Mouse (Mus musculus) midbrain, embryonic 14.5 days (tissue): ENCODE measurements at regions not wholly inside any gene's neighbourhood (a gene's known extent, or its start where the extent isn't known, plus 50 kb on each side); places are given as distances from the start of the nearest gene placed in this dataset.

Experiments
- ATAC-seq: fragments of 200-750 bp; cut with Nextera tagmentation; 2 replicates; pipeline ENCODE4 v1.8.0; 2017; ENCODE audit warnings: moderate number of reproducible peaks, moderate library complexity; ENCODE audit not compliant: low FRiP score, low TSS enrichment
- DNase-seq: peaks from one replicate; pipeline ENCODE4 v3.0.0-alpha.2; 2015
- H3K27ac ChIP-seq: fragments of 300-500 bp; sonication (generic); replicated peaks from 2 replicates; pipeline ENCODE4 v1.5.1; 2014; ENCODE audit warnings: mild to moderate bottlenecking, low read depth, low read length, moderate library complexity
- H3K27me3 ChIP-seq: fragments of 300-500 bp; sonication (generic); 2 replicates; pipeline ENCODE4 v1.6.1; 2014; ENCODE audit warnings: low read length, control low read depth, mixed read lengths; ENCODE audit not compliant: control insufficient read depth, insufficient read depth
- H3K36me3 ChIP-seq: fragments of 300-500 bp; sonication (generic); 2 replicates; pipeline ENCODE4 v1.6.1; 2014; ENCODE audit warnings: low read length, control low read depth; ENCODE audit not compliant: control insufficient read depth, insufficient read depth
- H3K4me1 ChIP-seq: fragments of 300-500 bp; sonication (generic); 2 replicates; pipeline ENCODE4 v1.6.1; 2014; ENCODE audit warnings: mild to moderate bottlenecking, antibody characterized with exemption, low read length, control low read depth; ENCODE audit not compliant: control insufficient read depth, insufficient read depth
- H3K4me2 ChIP-seq: fragments of 300-500 bp; sonication (generic); 2 replicates; pipeline ENCODE4 v1.6.1; 2014; ENCODE audit warnings: mild to moderate bottlenecking, low read length, moderate library complexity
- H3K4me3 ChIP-seq: fragments of 300-500 bp; sonication (generic); replicated peaks from 2 replicates; pipeline ENCODE4 v1.5.1; 2014; ENCODE audit warnings: low read depth, low read length
- H3K9ac ChIP-seq: fragments of 300-500 bp; sonication (generic); replicated peaks from 2 replicates; pipeline ENCODE4 v1.6.1; 2014; ENCODE audit warnings: mild to moderate bottlenecking, low read length, moderate library complexity
- H3K9me3 ChIP-seq: fragments of 300-500 bp; sonication (generic); 2 replicates; pipeline ENCODE4 v1.6.1; 2016; ENCODE audit warnings: low read length, control low read depth, mixed read lengths; ENCODE audit not compliant: control insufficient read depth
- WGBS: fragments of 180-500 bp; shearing (Covaris S2); extraction: QIAGEN DNeasy Blood & Tissue Kit; methylation state at CpG from one replicate; pipeline ENCODE4 v1.1.7; 2014; 5-methylcytosine and 5-hydroxymethylcytosine counted together

- WGBS = 86% methylated on average over 2 of the region's 2 CpGs
- DNase-seq (no peak), ATAC-seq (no peak)
- H3K27ac ChIP-seq = no peak overlapping the region
- H3K9ac ChIP-seq = no peak overlapping the region
- no peaks in the 10 kb centered on the region for H3K36me3 ChIP-seq
- H3K9me3 ChIP-seq = no peaks in the 10 kb centered on the region
- H3K27me3 ChIP-seq = no peaks in the 10 kb centered on the region
- H3K4me2 ChIP-seq = no peak overlapping the region
- no peaks in the 10 kb centered on the region for H3K4me1 ChIP-seq
- no peak overlapping the region for H3K4me3 ChIP-seq
These were observed 240.1 kb upstream of the Trib2 start for GRCm38 (mm10) chr12:16056831-16057230.

DNA sequence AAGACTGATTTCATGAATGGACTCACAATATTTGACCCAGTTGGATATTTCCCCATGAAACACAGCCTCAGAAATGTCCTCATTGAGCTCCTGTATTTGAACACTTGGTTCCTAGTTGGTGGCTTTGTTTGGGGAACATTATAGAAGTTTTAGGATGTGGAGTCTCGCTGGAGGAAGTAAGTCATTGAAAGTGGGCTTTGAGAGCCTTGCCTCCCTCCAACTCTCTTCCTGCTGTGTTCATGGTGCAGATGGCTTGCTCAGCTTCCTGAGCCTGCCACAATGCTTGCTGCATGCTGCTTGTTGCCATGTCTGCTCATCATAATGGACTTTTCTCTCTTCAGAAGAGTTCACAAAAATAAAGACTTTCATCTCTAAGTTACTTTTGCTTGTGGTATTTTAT is 239.5 kb upstream of the Trib2 start:
- Histone ChIP-seq H3K9me3 (no peaks in the 10 kb centered on the region), H3K4me2 (no peak overlapping the region), H3K9ac (no peak overlapping the region), H3K4me1 (no peaks in the 10 kb centered on the region), H3K27ac (no peak overlapping the region), H3K27me3 (no peaks in the 10 kb centered on the region), H3K4me3 (no peak overlapping the region), H3K36me3 (no peaks in the 10 kb centered on the region)
- no peak for DNase-seq
- no peak for ATAC-seq
- 59% methylated on average over 1 of the region's 1 CpGs for WGBS

DNA sequence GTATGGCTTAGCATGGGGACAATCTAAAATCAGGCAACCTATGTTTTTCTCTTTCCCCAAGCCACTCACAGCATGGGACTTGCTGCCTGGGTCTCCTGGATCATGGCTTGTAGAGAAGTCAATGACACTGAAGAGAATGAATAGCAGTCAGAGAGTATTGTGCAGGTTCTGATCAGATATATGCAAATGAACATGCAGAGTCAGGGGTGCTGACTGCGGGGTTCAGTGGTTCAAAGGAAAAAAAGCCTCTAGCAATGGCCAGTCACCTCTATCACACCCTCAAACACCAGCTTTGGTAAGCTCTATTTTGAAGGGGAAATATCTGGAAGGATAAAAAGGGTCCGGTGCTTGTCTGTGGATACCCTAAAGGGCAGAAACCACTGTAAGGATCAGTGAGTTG is 237.9 kb upstream of the Trib2 start:
- Histone ChIP-seq H3K4me1 (no peaks in the 10 kb centered on the region), H3K27me3 (no peaks in the 10 kb centered on the region), H3K9ac (no peak overlapping the region), H3K36me3 (no peaks in the 10 kb centered on the region), H3K9me3 (no peaks in the 10 kb centered on the region), H3K4me3 (no peak overlapping the region), H3K27ac (no peak overlapping the region), H3K4me2 (no peak overlapping the region)
- ATAC-seq (no peak), DNase-seq (no peak)
- WGBS = 74% methylated on average over 2 of the region's 2 CpGs

GRCm38 (mm10) chr12:16053735-16054134 is 237.0 kb upstream of the Trib2 start:
- H3K4me2 ChIP-seq = no peak overlapping the region
- WGBS = 71% methylated on average over 3 of the region's 3 CpGs
- H3K27ac ChIP-seq = no peak overlapping the region
- ATAC-seq = no peak
- no peaks in the 10 kb centered on the region for H3K36me3 ChIP-seq
- H3K9ac ChIP-seq = no peak overlapping the region
- no peaks in the 10 kb centered on the region for H3K9me3 ChIP-seq
- no peak for DNase-seq
- H3K4me3 ChIP-seq = no peak overlapping the region
- no peaks in the 10 kb centered on the region for H3K27me3 ChIP-seq
- H3K4me1 ChIP-seq = no peaks in the 10 kb centered on the region

DNA sequence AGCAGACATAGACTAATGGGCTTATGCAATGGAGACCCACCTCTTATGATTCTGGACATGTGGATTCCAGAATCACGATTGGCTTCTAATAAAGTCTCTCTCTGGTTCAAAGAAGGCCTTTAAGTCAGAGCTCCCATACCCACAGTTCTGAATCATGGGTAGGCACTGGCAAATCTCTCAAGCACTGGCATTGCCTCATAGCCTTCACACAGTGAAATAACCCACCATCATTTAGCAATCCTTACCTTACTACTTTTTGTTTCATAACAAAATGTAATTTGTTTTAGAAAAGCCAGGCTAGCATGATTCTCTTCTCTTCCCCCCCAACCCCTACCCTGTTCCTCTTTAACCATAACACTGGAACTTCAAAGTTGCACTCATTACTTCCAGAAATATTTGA is 236.3 kb upstream of the Trib2 start:
- Histone ChIP-seq H3K4me3 (no peak overlapping the region), H3K9ac (no peak overlapping the region), H3K27ac (no peak overlapping the region), H3K9me3 (no peaks in the 10 kb centered on the region), H3K36me3 (no peaks in the 10 kb centered on the region), H3K4me1 (no peaks in the 10 kb centered on the region), H3K27me3 (no peaks in the 10 kb centered on the region), H3K4me2 (no peak overlapping the region)
- WGBS = 79% methylated on average over 1 of the region's 1 CpGs
- DNase-seq = no peak
- ATAC-seq = no peak

DNA sequence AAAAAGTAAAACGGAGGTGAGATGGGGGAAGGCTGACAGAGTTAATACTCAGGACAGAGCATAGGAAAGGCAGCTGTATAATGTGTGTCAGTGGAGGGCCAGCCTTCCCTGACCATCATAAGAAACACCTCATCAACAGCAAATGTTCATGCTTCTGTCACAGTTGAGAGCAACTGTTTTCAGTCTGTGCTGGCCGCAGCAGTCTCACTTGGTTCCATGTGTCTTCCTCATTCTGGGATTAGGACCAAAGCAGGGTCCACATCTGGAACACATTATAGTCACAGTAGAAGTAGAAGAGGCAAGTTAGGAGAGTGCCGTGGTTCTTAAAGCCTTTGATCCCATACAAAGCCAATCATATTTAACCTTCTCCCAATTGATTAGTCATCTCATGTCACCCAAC is 235.6 kb upstream of the Trib2 start:
- 85% methylated on average over 3 of the region's 3 CpGs for WGBS
- no peak overlapping the region for H3K27ac ChIP-seq
- no peak overlapping the region for H3K4me3 ChIP-seq
- no peak overlapping the region for H3K4me2 ChIP-seq
- H3K27me3 ChIP-seq = no peaks in the 10 kb centered on the region
- no peaks in the 10 kb centered on the region for H3K4me1 ChIP-seq
- DNase-seq (no peak), ATAC-seq (no peak)
- no peaks in the 10 kb centered on the region for H3K9me3 ChIP-seq
- no peaks in the 10 kb centered on the region for H3K36me3 ChIP-seq
- H3K9ac ChIP-seq = no peak overlapping the region

- no peak overlapping the region for H3K4me2 ChIP-seq
- ATAC-seq (no peak), DNase-seq (no peak)
- no peak overlapping the region for H3K9ac ChIP-seq
- no peak overlapping the region for H3K27ac ChIP-seq
- H3K4me1 ChIP-seq = no peaks in the 10 kb centered on the region
- no peaks in the 10 kb centered on the region for H3K36me3 ChIP-seq
- H3K4me3 ChIP-seq = no peak overlapping the region
- no peaks in the 10 kb centered on the region for H3K9me3 ChIP-seq
- H3K27me3 ChIP-seq = no peaks in the 10 kb centered on the region
- 86% methylated on average over 2 of the region's 2 CpGs for WGBS
These were observed 234.7 kb upstream of the Trib2 start for GRCm38 (mm10) chr12:16051439-16051838.

- no peak overlapping the region for H3K4me3 ChIP-seq
- no peaks in the 10 kb centered on the region for H3K36me3 ChIP-seq
- H3K4me1 ChIP-seq = no peaks in the 10 kb centered on the region
- DNase-seq = no peak
- ATAC-seq = no peak
- no peak overlapping the region for H3K9ac ChIP-seq
- H3K4me2 ChIP-seq = no peak overlapping the region
- H3K27ac ChIP-seq = no peak overlapping the region
- H3K27me3 ChIP-seq = no peaks in the 10 kb centered on the region
- H3K9me3 ChIP-seq = no peaks in the 10 kb centered on the region
- WGBS = 67% methylated on average over 4 of the region's 4 CpGs
These were observed 232.8 kb upstream of the Trib2 start for GRCm38 (mm10) chr12:16049545-16049944.

DNA sequence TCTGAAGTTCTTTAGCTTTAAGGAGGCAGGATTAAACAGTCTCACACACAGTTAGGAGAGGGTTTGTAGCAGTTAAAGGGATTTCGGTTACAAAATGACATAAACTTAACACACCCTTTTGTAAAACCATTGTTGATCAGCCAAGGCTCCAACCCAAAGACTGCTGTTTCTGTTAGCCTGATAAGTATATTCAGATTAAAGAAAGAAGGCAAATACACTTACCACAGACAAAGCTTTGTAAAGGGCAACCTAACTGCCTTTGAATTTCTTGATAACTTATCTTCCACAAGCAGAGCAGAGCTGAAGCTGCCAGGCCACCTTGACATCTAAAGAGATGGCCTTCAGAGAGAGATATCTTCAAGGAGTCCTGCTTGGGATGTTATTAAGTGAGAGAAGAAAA is 229.9 kb upstream of the Trib2 start:
- Histone ChIP-seq H3K9me3 (no peaks in the 10 kb centered on the region), H3K4me3 (no peak overlapping the region), H3K27ac (no peak overlapping the region), H3K4me2 (no peak overlapping the region), H3K27me3 (no peaks in the 10 kb centered on the region), H3K36me3 (no peaks in the 10 kb centered on the region), H3K4me1 (no peaks in the 10 kb centered on the region), H3K9ac (no peak overlapping the region)
- 83% methylated on average over 1 of the region's 1 CpGs for WGBS
- no peak for DNase-seq
- no peak for ATAC-seq
